Mouse (Mus musculus): ENCODE measurements around the gene Slc17a5.
A peak's percentile ranks its signal among the peaks of the same experiment; 100 is the strongest.

- TF ChIP-seq POLR2A (IDR thresholded peaks at IDR 0.05; ENCODE audit: low read depth, low read length) = peak; percentile 70
- no peak for TF ChIP-seq CTCF (IDR thresholded peaks at IDR 0.05; ENCODE audit: borderline replicate concordance, insufficient read depth, low read length)
Measured at GRCm38 (mm10) chr9:78587914-78588313, at the start of gene Slc17a5.
